Mouse (Mus musculus): ENCODE data around the gene Ccdc149. TPM values are rescaled to one million over a fixed set of nuclear protein-coding genes. Genes with fewer than 3 reads are reported as not detected.

Ccdc149 gene
- polyA plus RNA-seq, 1 experiment from 2014 or later: 15.0 TPM

- no peak for ATAC-seq
- no peak overlapping the region for H3K4me3 ChIP-seq (ENCODE audit: low read length)
- H3K27ac ChIP-seq (ENCODE audit: low read depth, low read length): no peak overlapping the region
- H3K36me3 ChIP-seq (ENCODE audit: control insufficient read depth, insufficient read depth, low read length): no peaks in the 10 kb centered on the region
- no peaks in the 10 kb centered on the region for H3K9me3 ChIP-seq (ENCODE audit: control insufficient read depth, low read length)
- H3K27me3 ChIP-seq (replicated peaks; ENCODE audit: control insufficient read depth, insufficient read depth, low read length): no peaks in the 10 kb centered on the region
- H3K9ac ChIP-seq (ENCODE audit: low read depth, low read length): no peak overlapping the region
- 76% methylated on average over 6 of the region's 6 CpGs for WGBS
- H3K4me1 ChIP-seq (ENCODE audit: control insufficient read depth, insufficient read depth, low read depth, low read length): no peaks in the 10 kb centered on the region
- no peak overlapping the region for H3K4me2 ChIP-seq (ENCODE audit: low read length)
Observed at GRCm38 (mm10) chr5:52491496-52491895, 20.2 kb upstream of the Ccdc149 start.

- ATAC-seq: no peak
- Histone ChIP-seq H3K27me3 (replicated peaks; ENCODE audit: control insufficient read depth, insufficient read depth, low read length) (no peaks in the 10 kb centered on the region), H3K4me3 (ENCODE audit: low read length) (no peak overlapping the region), H3K9ac (ENCODE audit: low read depth, low read length) (no peak overlapping the region), H3K27ac (ENCODE audit: low read depth, low read length) (no peak overlapping the region), H3K36me3 (ENCODE audit: control insufficient read depth, insufficient read depth, low read length) (no peaks in the 10 kb centered on the region), H3K9me3 (ENCODE audit: control insufficient read depth, low read length) (no peaks in the 10 kb centered on the region), H3K4me2 (ENCODE audit: low read length) (no peak overlapping the region), H3K4me1 (ENCODE audit: control insufficient read depth, insufficient read depth, low read depth, low read length) (no peaks in the 10 kb centered on the region)
- WGBS: 84% methylated on average over 13 of the region's 13 CpGs
Observed at GRCm38 (mm10) chr5:52487559-52488430, 16.5 kb upstream of the Ccdc149 start.

- no peaks in the 10 kb centered on the region for H3K27me3 ChIP-seq (replicated peaks; ENCODE audit: control insufficient read depth, insufficient read depth, low read length)
- ATAC-seq: peak; percentile 13; the same call in 1 of the 2 replicates
- H3K4me2 ChIP-seq (ENCODE audit: low read length): peak overlapping the region; percentile 60
- WGBS: 6% methylated on average over 7 of the region's 7 CpGs
- no peaks in the 10 kb centered on the region for H3K36me3 ChIP-seq (ENCODE audit: control insufficient read depth, insufficient read depth, low read length)
- H3K4me3 ChIP-seq (ENCODE audit: low read length): peak overlapping the region; percentile 42
- peak overlapping the region; percentile 67; the same call in 1 of the 2 replicates for H3K27ac ChIP-seq (ENCODE audit: low read depth, low read length)
- H3K4me1 ChIP-seq (ENCODE audit: control insufficient read depth, insufficient read depth, low read depth, low read length): peaks cover 10% of the 10 kb centered on the region
- H3K9ac ChIP-seq (ENCODE audit: low read depth, low read length): peak overlapping the region; percentile 49
- 0 out of 2 replicates have a peak, but pooled peaks cover 3% of the 10 kb centered on the region for H3K9me3 ChIP-seq (ENCODE audit: control insufficient read depth, low read length)
Observed at GRCm38 (mm10) chr5:52476826-52477225, 5.5 kb upstream of the Ccdc149 start.

DNA sequence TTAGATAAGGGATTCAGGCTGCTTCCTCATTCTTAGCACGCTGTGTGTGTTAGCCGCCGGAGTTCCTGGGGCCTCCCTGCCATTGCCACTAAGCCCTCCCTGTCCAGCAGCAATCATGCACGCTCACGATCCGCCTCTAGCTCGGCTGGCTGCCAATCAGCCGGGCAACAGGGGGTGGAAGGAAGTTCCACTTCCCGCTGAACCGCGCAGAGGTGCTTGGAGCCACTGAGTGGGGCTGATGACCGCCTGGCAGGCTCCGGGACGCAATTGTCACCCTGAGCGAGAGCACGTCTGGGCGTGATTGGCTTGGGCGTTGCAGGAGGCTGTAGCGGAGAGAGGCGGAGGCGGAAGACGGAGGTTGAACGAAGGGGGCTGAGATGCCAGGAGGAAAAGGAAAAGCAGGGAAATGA, 5.0 kb upstream of the Ccdc149 start:
- peak overlapping the region; percentile 67 for H3K27ac ChIP-seq (ENCODE audit: low read depth, low read length)
- H3K4me1 ChIP-seq (ENCODE audit: control insufficient read depth, insufficient read depth, low read depth, low read length): peaks cover 14% of the 10 kb centered on the region
- H3K36me3 ChIP-seq (ENCODE audit: control insufficient read depth, insufficient read depth, low read length): no peaks in the 10 kb centered on the region
- no peaks in the 10 kb centered on the region for H3K27me3 ChIP-seq (replicated peaks; ENCODE audit: control insufficient read depth, insufficient read depth, low read length)
- H3K9ac ChIP-seq (ENCODE audit: low read depth, low read length): peak overlapping the region; percentile 49
- 0 out of 2 replicates have a peak, but pooled peaks cover 3% of the 10 kb centered on the region for H3K9me3 ChIP-seq (ENCODE audit: control insufficient read depth, low read length)
- under 1% methylated on average over 23 of the region's 23 CpGs for WGBS
- H3K4me3 ChIP-seq (ENCODE audit: low read length): peak overlapping the region; percentile 42
- peak overlapping the region; percentile 60 for H3K4me2 ChIP-seq (ENCODE audit: low read length)
- peak; percentile 91 for ATAC-seq

- Histone ChIP-seq H3K4me1 (ENCODE audit: control insufficient read depth, insufficient read depth, low read depth, low read length) (peaks cover 14% of the 10 kb centered on the region), H3K27ac (ENCODE audit: low read depth, low read length) (no peak overlapping the region), H3K4me2 (ENCODE audit: low read length) (no peak overlapping the region), H3K36me3 (ENCODE audit: control insufficient read depth, insufficient read depth, low read length) (no peaks in the 10 kb centered on the region), H3K9me3 (ENCODE audit: control insufficient read depth, low read length) (0 out of 2 replicates have a peak, but pooled peaks cover 3% of the 10 kb centered on the region), H3K4me3 (ENCODE audit: low read length) (no peak overlapping the region), H3K9ac (ENCODE audit: low read depth, low read length) (no peak overlapping the region), H3K27me3 (replicated peaks; ENCODE audit: control insufficient read depth, insufficient read depth, low read length) (no peaks in the 10 kb centered on the region)
- ATAC-seq: no peak
- 81% methylated on average over 7 of the region's 7 CpGs for WGBS
Observed at GRCm38 (mm10) chr5:52473988-52474387, 2.7 kb upstream of the Ccdc149 start.

- no peaks in the 10 kb centered on the region for H3K27me3 ChIP-seq (replicated peaks; ENCODE audit: control insufficient read depth, insufficient read depth, low read length)
- no peaks in the 10 kb centered on the region for H3K36me3 ChIP-seq (ENCODE audit: control insufficient read depth, insufficient read depth, low read length)
- peak overlapping the region; percentile 81 for H3K4me3 ChIP-seq (ENCODE audit: low read length)
- WGBS: 51% methylated on average over 5 of the region's 5 CpGs
- no peaks in the 10 kb centered on the region for H3K9me3 ChIP-seq (ENCODE audit: control insufficient read depth, low read length)
- H3K27ac ChIP-seq (ENCODE audit: low read depth, low read length): peak overlapping the region; percentile 91
- peak overlapping the region; percentile 96; the same call in 1 of the 2 replicates for H3K9ac ChIP-seq (ENCODE audit: low read depth, low read length)
- H3K4me2 ChIP-seq (ENCODE audit: low read length): peak overlapping the region; percentile 90
- no peak; the same call in 1 of the 2 replicates for ATAC-seq
- H3K4me1 ChIP-seq (ENCODE audit: control insufficient read depth, insufficient read depth, low read depth, low read length): peaks cover 4% of the 10 kb centered on the region
Observed at GRCm38 (mm10) chr5:52470551-52470950, 770 bp downstream of the Ccdc149 start.

GRCm38 (mm10) chr5:52467841-52468240, 3.5 kb downstream of the Ccdc149 start:
- Histone ChIP-seq H3K4me3 (ENCODE audit: low read length) (no peak overlapping the region), H3K4me2 (ENCODE audit: low read length) (no peak overlapping the region), H3K27me3 (replicated peaks; ENCODE audit: control insufficient read depth, insufficient read depth, low read length) (no peaks in the 10 kb centered on the region), H3K36me3 (ENCODE audit: control insufficient read depth, insufficient read depth, low read length) (peaks cover 2% of the 10 kb centered on the region; the same call in 1 of the 2 replicates), H3K4me1 (ENCODE audit: control insufficient read depth, insufficient read depth, low read depth, low read length) (peaks cover 4% of the 10 kb centered on the region), H3K9ac (ENCODE audit: low read depth, low read length) (no peak overlapping the region), H3K9me3 (ENCODE audit: control insufficient read depth, low read length) (peaks cover 5% of the 10 kb centered on the region), H3K27ac (ENCODE audit: low read depth, low read length) (no peak overlapping the region)
- 84% methylated on average over 3 of the region's 3 CpGs for WGBS
- ATAC-seq: no peak

DNA sequence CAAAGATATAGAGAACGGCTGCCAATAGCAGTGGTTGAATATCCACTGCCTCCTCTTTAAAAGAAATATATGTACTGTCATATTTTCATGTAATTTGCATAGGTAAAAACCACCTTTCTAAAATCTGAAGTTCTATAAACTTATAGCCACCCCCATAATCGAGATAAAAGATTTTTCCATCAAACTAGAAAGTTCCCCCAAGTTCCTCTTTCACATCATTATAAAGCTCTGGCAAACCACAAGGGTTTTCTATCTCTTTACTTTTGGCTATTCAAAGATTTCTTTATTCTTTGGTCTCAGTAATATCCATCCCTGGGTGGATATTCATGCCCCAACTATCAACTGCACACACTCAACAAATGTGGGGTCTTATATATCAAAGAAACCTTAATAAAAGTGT, 8.9 kb downstream of the Ccdc149 start:
- no peak overlapping the region for H3K27ac ChIP-seq (ENCODE audit: low read depth, low read length)
- no peaks in the 10 kb centered on the region for H3K4me1 ChIP-seq (ENCODE audit: control insufficient read depth, insufficient read depth, low read depth, low read length)
- no peak overlapping the region for H3K9ac ChIP-seq (ENCODE audit: low read depth, low read length)
- H3K9me3 ChIP-seq (ENCODE audit: control insufficient read depth, low read length): peaks cover 5% of the 10 kb centered on the region
- WGBS: 86% methylated on average over 2 of the region's 2 CpGs
- H3K27me3 ChIP-seq (replicated peaks; ENCODE audit: control insufficient read depth, insufficient read depth, low read length): no peaks in the 10 kb centered on the region
- no peak overlapping the region for H3K4me3 ChIP-seq (ENCODE audit: low read length)
- peaks cover 2% of the 10 kb centered on the region; the same call in 1 of the 2 replicates for H3K36me3 ChIP-seq (ENCODE audit: control insufficient read depth, insufficient read depth, low read length)
- ATAC-seq: no peak
- no peak overlapping the region for H3K4me2 ChIP-seq (ENCODE audit: low read length)

GRCm38 (mm10) chr5:52461434-52462124, 9.7 kb downstream of the Ccdc149 start:
- Histone ChIP-seq H3K9ac (ENCODE audit: low read depth, low read length) (no peak overlapping the region), H3K27ac (ENCODE audit: low read depth, low read length) (no peak overlapping the region), H3K4me3 (ENCODE audit: low read length) (no peak overlapping the region), H3K27me3 (replicated peaks; ENCODE audit: control insufficient read depth, insufficient read depth, low read length) (no peaks in the 10 kb centered on the region), H3K4me2 (ENCODE audit: low read length) (no peak overlapping the region), H3K9me3 (ENCODE audit: control insufficient read depth, low read length) (peaks cover 5% of the 10 kb centered on the region), H3K36me3 (ENCODE audit: control insufficient read depth, insufficient read depth, low read length) (peaks cover 2% of the 10 kb centered on the region; the same call in 1 of the 2 replicates), H3K4me1 (ENCODE audit: control insufficient read depth, insufficient read depth, low read depth, low read length) (no peaks in the 10 kb centered on the region)
- WGBS: 77% methylated on average over 6 of the region's 6 CpGs
- no peak for ATAC-seq

Data from hindbrain, embryonic 16.5 days (tissue).